Mouse (Mus musculus) spleen, postnatal 4 days (tissue): ENCODE results near the gene Srpr.

Experiments used
- DNase-seq, 2 experiments: peaks; one replicate each; pipeline ENCODE4 v3.0.0; 2022; ENCODE audit warnings: low spot score in 2 of 2

Gene Srpr

DNA sequence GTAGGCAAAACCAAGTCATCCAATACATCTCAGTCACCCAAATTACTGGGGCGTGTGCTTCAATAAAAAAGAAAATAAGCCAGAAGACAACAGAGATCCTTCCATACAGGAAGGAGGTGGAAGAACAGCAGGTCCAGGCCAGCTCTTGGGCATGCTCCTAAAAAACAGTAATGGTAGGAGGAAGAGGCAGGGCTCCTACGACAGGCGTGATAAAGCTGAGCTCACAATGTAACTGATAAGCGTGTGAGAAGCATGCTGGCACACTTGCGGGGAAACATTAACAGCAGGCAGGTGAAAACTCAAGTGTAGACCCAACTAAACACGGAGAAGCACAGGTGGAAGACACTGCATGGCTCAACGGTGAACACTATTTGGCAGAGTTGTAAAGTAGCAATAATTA, 57.4 kb downstream of the Srpr start:
- no peak for DNase-seq

DNA sequence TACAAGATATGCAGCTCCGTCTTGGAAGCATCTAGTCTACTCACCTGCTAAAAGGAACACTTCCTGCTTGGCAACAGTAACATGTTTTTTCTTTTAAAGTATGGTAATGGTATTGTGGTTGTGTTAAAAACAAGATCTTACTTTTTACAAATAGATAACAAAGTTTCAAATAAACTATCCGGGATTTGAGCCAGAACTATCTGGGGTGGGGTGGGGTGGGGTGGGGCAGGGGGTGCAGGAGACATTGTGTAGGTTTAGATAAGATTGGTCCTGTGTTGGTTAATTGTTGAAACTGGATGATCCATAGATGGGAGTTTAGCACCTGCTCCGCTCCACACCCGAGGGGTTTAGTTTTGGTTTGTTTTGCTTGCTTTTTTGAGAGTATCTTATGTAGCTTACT, 62.4 kb downstream of the Srpr start:
- DNase-seq: no peak

DNA sequence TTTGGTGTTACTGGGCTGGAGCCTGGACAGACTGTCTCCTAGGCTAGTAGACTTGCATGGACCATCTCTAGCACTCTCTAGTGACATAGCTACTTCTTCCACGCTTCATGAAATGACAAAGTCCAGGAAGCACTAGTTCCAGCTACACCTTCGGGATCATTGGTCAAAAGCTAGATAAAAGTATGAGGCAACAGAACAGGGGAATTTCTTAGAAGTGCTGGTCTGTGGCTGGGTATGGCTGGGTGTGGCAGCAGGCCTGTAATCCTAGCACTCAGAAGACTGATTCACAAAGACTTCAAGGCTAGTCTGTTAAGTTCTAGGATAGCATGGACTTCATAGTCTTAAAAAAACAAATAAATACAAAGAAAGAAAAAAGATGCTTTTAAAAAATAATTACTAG, 63.5 kb downstream of the Srpr start:
- DNase-seq: no peak

DNA sequence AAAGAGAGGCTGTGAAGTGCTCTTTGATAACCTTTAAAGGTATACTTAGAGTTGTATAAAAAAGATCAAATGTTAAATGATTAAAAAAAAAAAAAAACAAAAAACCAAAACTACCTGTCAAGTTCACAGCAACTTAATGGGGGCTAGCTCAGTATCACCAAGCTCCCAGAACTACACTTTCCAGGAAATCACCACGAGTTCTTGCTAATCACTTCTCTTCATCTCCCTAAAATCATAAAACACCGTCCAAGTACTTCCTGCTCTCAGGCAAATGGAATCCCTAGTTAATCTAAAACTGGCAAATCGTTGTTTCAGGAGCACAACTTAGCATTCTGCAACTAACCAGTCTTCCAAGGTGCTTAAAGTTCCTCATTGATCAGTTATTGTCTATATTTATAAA, 64.5 kb downstream of the Srpr start:
- DNase-seq: no peak

DNA sequence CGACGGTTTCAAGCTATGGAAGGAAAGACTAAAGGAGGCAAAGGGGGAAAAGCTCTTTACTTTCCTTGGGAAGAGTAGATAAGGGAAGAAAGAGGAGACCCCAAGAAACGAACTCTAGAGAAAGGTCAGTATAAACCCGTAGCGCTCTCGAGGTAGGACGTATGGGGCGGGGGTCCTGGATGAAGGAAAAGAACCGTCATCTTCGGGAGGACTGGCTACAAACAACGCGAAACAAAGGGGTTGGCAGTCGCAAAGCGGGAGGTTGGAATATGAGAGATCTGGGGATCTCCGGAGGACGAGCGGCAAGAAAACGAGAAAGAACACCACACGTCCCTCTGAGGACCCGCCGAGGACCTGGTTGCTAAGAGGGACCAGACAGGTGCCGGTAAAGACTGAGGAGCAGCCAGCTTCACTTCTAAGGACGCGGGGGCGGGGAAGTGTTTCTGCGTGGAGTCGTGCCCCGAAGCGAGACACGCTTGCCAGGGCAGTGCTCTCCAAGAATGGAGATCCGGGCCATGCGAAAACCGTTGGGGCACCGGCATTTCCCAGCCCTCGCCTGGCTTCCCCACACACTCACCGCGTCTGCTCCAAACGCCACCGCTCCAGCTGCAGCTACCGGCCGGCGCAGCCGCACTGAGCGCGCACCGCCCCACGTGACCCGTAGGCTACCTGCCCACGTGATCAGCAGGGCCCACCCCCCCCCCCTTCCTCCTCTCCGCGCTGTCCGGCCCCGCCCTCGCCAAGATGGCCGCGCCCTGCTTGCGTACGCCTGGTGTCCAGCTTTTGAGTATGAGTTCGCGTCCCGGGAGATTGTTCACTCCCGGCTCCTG, 67.4 kb downstream of the Srpr start, which contains the start of the genes Fam118b and Rpusd4:
TSS of gene Fam118b (minus strand) at position 660 of the 830 bp plus-strand sequence.
TSS of gene Rpusd4 (plus strand) at position 720 of the 830 bp plus-strand sequence.
- peak; percentile 91 to 95 for DNase-seq

DNA sequence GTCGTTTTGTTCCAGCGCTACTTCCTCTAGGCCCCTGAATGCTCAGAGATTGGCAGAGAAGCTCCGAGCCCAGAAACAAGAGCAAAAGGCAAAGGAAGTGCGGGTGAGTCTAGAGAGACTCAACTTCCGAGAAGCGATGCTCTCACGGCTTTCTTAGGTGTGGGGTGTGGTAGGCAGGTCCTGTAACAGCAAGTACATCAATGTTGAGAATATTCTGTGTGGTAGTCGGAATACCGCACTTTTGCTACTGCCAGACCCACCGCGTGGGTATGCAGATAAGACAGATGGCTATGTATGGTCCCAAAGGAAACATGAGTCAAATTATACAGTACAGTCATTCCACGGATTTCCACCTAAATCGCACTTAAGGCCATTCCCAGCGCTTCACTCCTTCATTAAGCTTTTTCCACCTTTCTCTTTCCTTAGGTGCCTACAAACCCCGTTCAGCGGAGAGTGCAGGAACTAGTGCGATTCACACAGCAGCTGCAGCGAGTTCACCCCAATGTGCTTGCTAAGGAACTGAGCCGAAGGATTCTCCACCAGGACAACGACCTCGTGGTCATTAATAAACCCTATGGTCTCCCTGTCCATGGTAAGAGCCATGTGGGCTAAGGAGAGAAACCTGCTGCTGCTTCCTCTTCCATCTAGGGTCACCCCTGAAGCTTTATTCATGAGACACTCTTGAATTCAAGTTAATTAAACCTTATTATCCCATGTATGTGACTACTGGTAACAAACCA, 68.2 kb downstream of the Srpr start:
- no peak for DNase-seq

DNA sequence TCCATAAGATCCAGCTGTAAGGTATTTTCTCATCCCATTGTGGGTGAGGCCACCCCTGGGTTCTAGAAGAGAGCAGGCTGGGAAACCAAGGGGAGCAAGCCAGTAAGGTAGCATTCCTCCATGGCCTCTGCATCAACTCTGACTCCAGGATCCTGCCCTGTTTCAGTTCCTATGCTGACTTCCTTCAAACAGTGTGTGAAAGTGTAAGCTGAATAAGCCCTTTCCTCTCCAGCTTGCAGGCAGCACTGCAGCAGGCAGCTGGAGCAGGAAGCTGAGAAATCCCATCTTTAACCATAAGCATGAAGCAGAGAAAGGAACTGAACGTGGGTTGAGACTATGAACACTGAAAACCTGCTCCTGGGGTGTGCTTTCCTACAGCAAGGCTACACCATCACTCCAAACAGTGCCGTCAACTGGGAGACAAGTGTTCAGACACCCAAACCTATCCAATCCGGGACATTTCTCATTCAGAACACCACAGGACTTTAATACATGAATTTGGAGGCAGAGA, 77.9 kb downstream of the Srpr start:
- no peak for DNase-seq

DNA sequence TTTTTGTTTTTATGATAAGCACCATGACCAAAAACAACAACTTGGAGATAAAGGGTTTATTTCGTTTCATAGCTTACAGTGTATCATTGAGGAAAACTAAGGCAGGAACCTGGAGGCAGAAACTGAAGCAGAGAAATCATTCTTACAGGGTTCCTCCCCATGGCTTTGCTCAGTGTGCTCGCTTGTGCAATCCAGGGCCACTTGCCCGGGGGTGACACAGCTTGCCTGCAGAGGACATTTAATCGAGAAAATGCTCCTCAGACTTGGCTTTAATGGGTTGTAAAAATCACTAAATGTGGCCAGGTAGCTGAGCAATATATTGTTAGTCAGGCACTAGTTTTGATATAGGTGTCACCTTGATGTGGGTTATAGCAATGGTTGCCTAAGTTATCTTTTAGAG, 78.5 kb downstream of the Srpr start:
- no peak for DNase-seq

DNA sequence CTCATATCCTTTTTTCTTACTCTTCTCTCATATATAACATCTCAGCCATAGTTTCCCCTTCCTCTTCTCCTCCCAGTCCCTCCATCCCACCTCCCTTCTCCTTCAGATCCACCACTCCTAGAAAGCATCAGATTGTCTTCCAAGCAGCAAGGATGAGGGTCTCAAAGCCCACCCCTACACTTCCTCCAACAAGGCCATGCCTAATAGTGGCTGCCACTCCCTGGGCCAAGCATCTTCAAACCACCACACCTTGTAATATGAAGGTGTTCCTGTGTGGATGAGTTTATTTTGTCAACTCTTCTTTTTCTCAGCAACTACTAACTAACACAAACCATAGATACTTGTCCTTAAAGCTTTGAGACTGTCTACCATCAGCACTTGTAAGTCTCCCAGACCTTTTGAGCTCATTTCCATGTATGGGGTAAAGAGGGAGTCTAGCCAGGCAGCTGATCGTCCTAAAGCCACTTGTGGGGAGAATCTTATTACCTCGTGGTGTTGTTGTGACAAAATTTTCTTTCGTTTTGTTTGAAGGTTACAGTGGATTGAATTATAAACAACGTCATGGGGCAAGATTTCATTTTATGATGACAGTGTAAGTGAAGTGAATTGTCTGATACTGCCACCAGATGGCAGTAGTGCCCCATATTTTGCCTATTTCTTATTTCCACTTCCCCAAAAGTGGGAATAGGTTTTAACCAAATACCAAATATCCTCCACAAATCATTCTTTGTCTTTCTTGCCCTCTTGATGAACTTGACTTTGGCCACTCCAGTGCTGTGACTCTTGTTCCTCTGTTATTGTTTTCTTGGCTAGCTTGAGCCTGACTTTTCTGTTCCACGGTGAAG, 82.3 kb downstream of the Srpr start:
- DNase-seq: peak; percentile 29 to 70

DNA sequence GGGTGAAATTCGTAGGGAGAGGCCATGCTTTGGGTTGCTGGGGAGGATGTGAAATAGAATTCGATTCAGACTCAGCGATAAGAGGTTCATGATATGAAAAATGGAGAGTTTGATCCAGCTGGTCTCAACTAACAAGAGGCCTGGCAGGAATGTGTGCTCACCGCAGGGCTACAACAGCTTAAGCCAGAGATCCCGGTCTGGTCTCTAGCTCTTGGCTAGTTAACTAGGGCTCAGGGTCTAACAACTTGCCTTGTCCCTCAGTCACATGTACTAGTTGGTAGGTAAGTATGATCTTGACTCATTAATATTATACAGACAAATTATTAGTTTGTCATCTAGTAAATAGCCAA, 82.9 kb downstream of the Srpr start:
- no peak for DNase-seq

DNA sequence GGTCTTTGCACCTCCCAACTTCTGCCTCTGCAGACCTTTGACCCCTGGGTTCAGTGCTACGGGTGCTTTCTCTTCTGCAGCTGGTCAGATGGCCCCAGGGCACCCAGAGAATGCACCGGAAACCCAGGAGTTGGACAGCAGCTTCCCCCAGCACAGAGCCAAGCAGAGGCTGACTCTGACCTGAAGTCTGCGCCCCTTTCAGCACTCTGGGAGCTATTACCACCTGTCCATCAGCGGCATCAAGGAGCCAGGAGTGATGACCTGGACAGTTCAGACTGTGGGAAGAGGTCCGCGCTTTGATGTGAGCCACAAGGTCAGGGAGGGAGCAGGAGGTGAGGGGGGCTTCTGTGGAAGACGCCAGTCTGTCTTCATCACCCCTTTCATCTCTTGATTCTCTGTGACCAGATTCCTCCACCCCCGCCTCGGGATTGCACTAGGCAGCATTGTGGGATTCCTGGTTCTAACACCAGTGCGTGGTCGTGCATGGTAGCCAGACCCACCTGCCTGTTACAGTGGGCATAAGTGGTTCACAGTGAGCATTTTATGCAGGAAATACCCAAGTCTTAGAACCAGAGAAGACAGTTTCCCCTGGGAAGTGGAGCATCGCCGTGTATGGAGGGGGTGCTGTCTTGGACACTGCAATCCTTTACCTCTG, 83.6 kb downstream of the Srpr start:
- no peak for DNase-seq

DNA sequence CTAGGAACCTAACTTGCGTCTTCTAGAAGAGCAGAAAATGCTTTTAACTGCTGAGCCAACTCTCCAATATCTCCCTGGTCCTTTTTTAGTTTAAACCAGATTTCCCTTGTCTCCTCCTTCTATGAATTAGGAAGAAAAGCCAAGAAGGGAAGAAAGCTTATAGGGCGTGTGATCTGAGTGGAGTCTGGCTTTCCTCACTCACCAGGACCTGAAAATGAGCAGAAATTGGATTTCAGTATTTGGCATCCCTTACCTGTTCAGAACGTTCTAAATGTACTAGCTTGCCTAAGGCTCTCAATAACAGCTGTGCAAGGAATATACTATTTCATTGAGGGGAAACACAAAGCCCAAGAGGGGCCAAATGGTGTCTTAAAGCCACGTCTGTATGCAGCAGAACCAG, 84.4 kb downstream of the Srpr start:
- no peak for DNase-seq

DNA sequence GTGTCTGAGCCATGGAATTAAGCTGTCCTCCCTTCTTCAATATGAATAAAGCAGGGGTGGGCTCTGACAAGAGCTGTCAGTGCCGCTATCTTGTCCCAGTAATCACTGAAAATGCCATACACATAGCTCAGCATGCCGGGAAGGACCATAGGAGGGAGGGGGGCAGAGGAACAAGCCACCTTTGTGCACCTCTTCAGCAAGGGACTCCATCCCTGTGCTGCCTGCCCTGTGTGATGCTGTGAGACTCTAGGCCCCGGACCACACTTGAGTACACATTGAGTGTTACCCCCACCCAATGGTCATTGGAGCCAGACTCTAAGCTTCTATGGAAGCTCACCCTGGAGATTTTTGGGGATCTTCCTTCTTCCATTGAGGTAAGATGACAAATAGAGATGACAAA, 86.4 kb downstream of the Srpr start:
- no peak for DNase-seq

DNA sequence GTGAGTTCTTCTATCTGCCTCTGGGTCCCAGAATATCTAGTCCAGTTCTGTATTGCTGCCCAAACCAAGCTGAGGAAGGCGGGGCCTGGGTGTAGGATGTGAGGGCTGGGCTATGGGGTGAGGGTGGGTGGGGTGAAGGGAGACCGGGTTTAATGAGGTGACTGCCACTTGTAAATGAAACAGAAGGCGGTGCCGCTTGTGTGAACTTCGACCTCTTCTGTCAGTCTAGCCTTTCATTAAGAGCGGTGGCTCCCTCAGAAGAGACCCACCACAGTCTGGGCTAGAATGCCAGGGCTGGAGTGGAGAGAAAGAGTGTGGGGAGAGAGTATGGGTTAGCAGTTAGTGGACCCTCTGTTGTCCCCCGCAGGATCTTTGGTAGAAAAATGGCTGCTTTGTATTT, 90.0 kb downstream of the Srpr start:
- no peak for DNase-seq

DNA sequence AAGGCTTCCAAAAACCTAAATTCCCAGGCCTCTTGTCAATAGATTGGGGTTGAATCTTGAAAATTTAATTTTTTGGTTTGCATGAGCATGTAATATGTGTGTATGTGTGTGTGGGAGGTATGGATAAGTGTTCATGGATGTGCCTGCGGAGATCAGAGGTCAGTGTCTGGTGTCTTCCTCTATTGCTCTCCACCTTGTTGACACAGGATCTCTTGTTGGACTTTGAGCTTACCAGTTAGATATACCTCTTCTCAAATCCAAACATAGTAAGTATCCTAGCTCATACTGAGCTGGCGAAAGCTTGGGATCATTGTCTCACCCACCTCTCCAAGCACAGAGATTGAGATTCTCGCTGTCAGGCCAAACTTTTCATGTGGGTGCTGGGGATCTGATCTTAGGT, 90.4 kb downstream of the Srpr start:
- DNase-seq: no peak

DNA sequence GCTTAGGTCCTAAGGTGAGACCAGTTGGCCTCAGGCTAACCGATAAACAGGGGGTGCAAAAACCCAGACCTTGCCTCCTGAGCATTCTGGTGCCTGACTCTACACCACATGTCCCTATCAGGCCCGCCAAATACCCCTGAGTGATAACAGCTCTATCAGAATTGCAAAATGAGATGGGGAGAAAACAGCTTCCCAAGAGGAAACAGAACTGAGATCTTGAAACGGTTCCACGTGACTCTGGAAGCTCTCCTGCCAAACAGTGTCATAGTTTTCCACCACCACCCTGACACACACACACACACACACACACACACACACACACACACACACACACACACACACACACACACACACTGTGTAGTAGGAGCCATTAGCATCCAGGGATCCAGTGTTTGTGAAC, 90.9 kb downstream of the Srpr start:
- DNase-seq: no peak

DNA sequence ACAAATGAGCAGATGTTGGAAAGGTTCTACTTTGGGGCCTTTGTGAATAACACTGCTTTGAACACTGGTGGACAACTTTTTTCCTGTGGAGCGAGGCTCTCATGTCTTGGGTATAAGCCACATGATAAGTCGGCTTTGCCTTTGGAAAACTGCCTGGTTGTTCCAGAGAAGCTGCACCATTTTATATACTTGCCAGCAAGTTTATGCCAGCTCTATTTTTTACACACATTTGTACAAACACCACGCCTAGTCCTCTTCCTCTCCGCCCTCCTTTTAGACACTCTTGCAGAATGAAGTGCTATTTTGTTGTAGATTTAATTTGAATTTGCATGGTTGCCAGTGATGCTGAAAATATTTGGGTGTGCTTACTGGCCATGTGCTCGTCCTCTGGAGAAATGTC, 93.5 kb downstream of the Srpr start:
- no peak for DNase-seq
